Mouse (Mus musculus): ENCODE measurements around the gene Npc2. TPM values are rescaled to one million over a fixed set of nuclear protein-coding genes. Genes with fewer than 3 reads are reported as not detected.

Npc2 gene
- polyA plus RNA-seq, 1 experiment from 2014 or later: 29.7 TPM

DNA sequence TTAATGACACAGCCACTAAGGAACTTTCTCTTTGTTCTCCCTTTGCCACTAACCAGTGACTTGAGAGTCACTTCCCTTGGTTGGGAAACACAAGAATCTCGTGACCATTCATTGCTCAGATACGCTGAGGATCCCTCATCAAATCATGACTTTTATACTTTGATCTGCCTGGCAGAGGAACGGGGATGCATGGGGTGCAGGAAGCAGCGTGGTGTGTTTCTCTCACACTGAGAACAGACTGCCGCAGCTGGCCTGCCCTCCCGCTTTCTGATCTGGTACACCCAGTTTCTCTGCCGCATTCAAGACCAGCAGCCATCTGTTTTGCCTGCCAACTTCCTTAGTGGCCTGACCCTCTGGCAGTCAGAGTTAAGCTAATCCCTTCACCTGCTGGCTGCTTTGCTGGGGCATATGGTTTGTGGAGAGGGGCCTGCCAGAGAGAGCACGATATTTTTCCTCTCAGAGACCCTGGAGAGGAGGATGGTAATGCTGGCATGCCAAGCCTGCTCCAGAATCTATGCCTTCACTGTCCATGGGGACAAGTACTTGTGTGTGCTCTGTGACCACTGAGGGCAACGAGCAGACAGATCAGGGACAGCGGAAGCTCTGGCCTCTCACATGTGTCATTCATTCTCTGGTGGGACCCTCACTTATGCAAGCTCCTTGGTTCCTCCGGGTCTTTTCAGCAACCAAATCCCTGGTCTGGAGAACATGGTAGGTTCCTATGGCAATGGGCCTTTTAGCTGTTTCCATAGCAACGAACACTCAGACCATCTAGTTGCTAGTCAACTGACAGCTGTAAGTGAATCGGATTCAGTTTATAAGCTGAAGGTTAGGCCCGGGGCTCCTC lies 20.6 kb downstream of the Npc2 start:
- DNase-seq (peak; percentile 38), ATAC-seq (peak; percentile 29; the same call in 1 of the 2 replicates)
- Histone ChIP-seq H3K27ac (ENCODE audit: low read depth) (peak overlapping the region; percentile 72), H3K4me1 (ENCODE audit: insufficient read depth) (peaks cover 8% of the 10 kb centered on the region; the same call in 1 of the 2 replicates), H3K36me3 (replicated peaks; ENCODE audit: insufficient read depth, low read length) (peaks cover 16% of the 10 kb centered on the region), H3K9me3 (ENCODE audit: low read length) (no peaks in the 10 kb centered on the region), H3K9ac (replicated peaks) (no peak overlapping the region; the same call in 1 of the 2 replicates), H3K4me3 (ENCODE audit: low read depth, low read length) (no peak overlapping the region), H3K4me2 (ENCODE audit: low read depth, low read length) (peak overlapping the region; percentile 45), H3K27me3 (ENCODE audit: insufficient read depth, low read length) (no peaks in the 10 kb centered on the region)
- TF ChIP-seq EP300 (IDR thresholded peaks at IDR 0.05; ENCODE audit: low read depth) (no peak), CTCF (IDR thresholded peaks at IDR 0.05; ENCODE audit: low read depth) (no peak)
- 40% methylated on average over 14 of the region's 14 CpGs for WGBS (ENCODE audit: insufficient replicate concordance)

GRCm38 (mm10) chr12:84750661-84751060 lies 22.3 kb downstream of the Npc2 start:
- TF ChIP-seq CTCF (IDR thresholded peaks at IDR 0.05; ENCODE audit: low read depth): no peak
- TF ChIP-seq EP300 (IDR thresholded peaks at IDR 0.05; ENCODE audit: low read depth): no peak
- no peak for DNase-seq
- 39% methylated on average over 14 of the region's 14 CpGs for WGBS (ENCODE audit: insufficient replicate concordance)

DNA sequence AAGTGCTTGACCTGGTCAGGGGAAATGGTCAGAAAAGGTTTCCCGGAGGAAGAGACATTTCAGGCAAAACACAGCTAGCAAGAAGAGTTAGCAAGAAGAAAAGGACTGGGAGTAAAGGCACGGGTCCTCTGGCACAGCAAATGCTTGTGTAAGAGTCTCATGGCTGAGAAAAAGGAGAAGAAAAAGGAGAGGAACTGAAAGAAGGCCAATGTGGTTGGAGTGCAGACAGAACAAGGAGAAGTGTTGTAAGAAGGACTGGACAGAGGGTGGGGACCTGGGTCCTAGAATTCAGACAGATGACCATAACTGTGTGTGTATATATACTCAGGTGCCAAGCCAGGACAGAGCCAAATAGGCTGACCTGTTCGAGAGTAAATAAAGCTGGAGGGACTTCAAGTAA lies 24.8 kb downstream of the Npc2 start:
- TF ChIP-seq CTCF (IDR thresholded peaks at IDR 0.05; ENCODE audit: low read depth): no peak
- TF ChIP-seq EP300 (IDR thresholded peaks at IDR 0.05; ENCODE audit: low read depth): no peak
- Histone ChIP-seq H3K27ac (ENCODE audit: low read depth) (peak overlapping the region; percentile 39; the same call in 1 of the 2 replicates), H3K4me2 (ENCODE audit: low read depth, low read length) (no peak overlapping the region)

More at GRCm38 (mm10) chr12:84750661-84751060, 22.3 kb downstream of the Npc2 start:
- no peaks in the 10 kb centered on the region for H3K9me3 ChIP-seq (ENCODE audit: low read length)
- no peak overlapping the region for H3K4me2 ChIP-seq (ENCODE audit: low read depth, low read length)
- no peak overlapping the region for H3K9ac ChIP-seq (replicated peaks)
- H3K27me3 ChIP-seq (ENCODE audit: insufficient read depth, low read length): no peaks in the 10 kb centered on the region
- peaks cover 2% of the 10 kb centered on the region; the same call in 1 of the 2 replicates for H3K36me3 ChIP-seq (replicated peaks; ENCODE audit: insufficient read depth, low read length)
- H3K4me3 ChIP-seq (ENCODE audit: low read depth, low read length): no peak overlapping the region
- peaks cover 12% of the 10 kb centered on the region for H3K4me1 ChIP-seq (ENCODE audit: insufficient read depth)
- H3K27ac ChIP-seq (ENCODE audit: low read depth): peak overlapping the region; percentile 57; the same call in 1 of the 2 replicates
- ATAC-seq: peak; percentile 48

GRCm38 (mm10) chr12:84745700-84746099 lies 27.3 kb downstream of the Npc2 start:
- no peak overlapping the region for H3K4me2 ChIP-seq (ENCODE audit: low read depth, low read length)
- TF ChIP-seq EP300 (IDR thresholded peaks at IDR 0.05; ENCODE audit: low read depth) (no peak), CTCF (IDR thresholded peaks at IDR 0.05; ENCODE audit: low read depth) (no peak)
- no peak overlapping the region for H3K9ac ChIP-seq (replicated peaks)
- no peaks in the 10 kb centered on the region for H3K9me3 ChIP-seq (ENCODE audit: low read length)
- no peaks in the 10 kb centered on the region for H3K36me3 ChIP-seq (replicated peaks; ENCODE audit: insufficient read depth, low read length)
- DNase-seq: no peak
- 76% methylated on average over 4 of the region's 4 CpGs for WGBS (ENCODE audit: insufficient replicate concordance)
- no peak overlapping the region for H3K27ac ChIP-seq (ENCODE audit: low read depth)
- ATAC-seq: no peak
- no peak overlapping the region for H3K4me3 ChIP-seq (ENCODE audit: low read depth, low read length)
- peaks cover 10% of the 10 kb centered on the region; the same call in 1 of the 2 replicates for H3K4me1 ChIP-seq (ENCODE audit: insufficient read depth)
- no peaks in the 10 kb centered on the region for H3K27me3 ChIP-seq (ENCODE audit: insufficient read depth, low read length)

More for the DNA sequence above, 24.8 kb downstream of the Npc2 start:
- 38% methylated on average over 3 of the region's 3 CpGs for WGBS (ENCODE audit: insufficient replicate concordance)
- peaks cover 12% of the 10 kb centered on the region for H3K4me1 ChIP-seq (ENCODE audit: insufficient read depth)
- H3K9me3 ChIP-seq (ENCODE audit: low read length): no peaks in the 10 kb centered on the region
- no peak overlapping the region for H3K9ac ChIP-seq (replicated peaks)
- ATAC-seq: no peak
- DNase-seq: no peak
- no peaks in the 10 kb centered on the region for H3K27me3 ChIP-seq (ENCODE audit: insufficient read depth, low read length)
- no peak overlapping the region for H3K4me3 ChIP-seq (ENCODE audit: low read depth, low read length)
- H3K36me3 ChIP-seq (replicated peaks; ENCODE audit: insufficient read depth, low read length): no peaks in the 10 kb centered on the region

- no peaks in the 10 kb centered on the region for H3K27me3 ChIP-seq (ENCODE audit: insufficient read depth, low read length)
- WGBS (ENCODE audit: insufficient replicate concordance): 72% methylated on average over 10 of the region's 10 CpGs
- peaks cover 7% of the 10 kb centered on the region; the same call in 1 of the 2 replicates for H3K4me1 ChIP-seq (ENCODE audit: insufficient read depth)
- DNase-seq (no peak), ATAC-seq (no peak)
- no peaks in the 10 kb centered on the region for H3K36me3 ChIP-seq (replicated peaks; ENCODE audit: insufficient read depth, low read length)
- no peaks in the 10 kb centered on the region for H3K9me3 ChIP-seq (ENCODE audit: low read length)
- TF ChIP-seq CTCF (IDR thresholded peaks at IDR 0.05; ENCODE audit: low read depth) (no peak), EP300 (IDR thresholded peaks at IDR 0.05; ENCODE audit: low read depth) (no peak)
- no peak overlapping the region for H3K4me2 ChIP-seq (ENCODE audit: low read depth, low read length)
- no peak overlapping the region for H3K9ac ChIP-seq (replicated peaks)
- no peak overlapping the region for H3K4me3 ChIP-seq (ENCODE audit: low read depth, low read length)
- H3K27ac ChIP-seq (ENCODE audit: low read depth): no peak overlapping the region
These were observed 29.5 kb downstream of the Npc2 start for GRCm38 (mm10) chr12:84743496-84743895.

DNA sequence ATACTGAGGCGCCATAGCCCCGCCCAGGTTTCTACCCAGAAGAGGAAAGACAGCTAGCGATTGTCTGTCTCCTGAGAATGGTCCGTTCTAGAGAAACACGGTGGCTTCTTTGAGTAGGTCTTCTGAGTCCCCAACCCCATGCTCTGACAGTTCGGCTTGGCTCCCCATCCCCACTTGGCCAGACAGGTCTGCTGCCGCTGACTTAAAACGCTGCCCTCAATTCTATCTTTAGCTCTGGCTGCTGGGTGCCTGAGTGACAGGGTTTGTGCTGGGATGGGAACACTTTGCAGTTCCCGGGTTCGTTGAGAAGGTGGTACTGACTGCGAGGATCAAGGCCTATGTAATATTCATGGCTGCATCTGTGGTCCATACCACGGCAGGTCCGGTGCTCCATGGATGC lies 39.6 kb downstream of the Npc2 start:
- H3K27ac ChIP-seq (ENCODE audit: low read depth): no peak overlapping the region
- WGBS (ENCODE audit: insufficient replicate concordance): 62% methylated on average over 13 of the region's 13 CpGs
- ATAC-seq: no peak

More for the DNA sequence above, 39.6 kb downstream of the Npc2 start:
- no peaks in the 10 kb centered on the region for H3K27me3 ChIP-seq (ENCODE audit: insufficient read depth, low read length)
- no peak overlapping the region for H3K4me3 ChIP-seq (ENCODE audit: low read depth, low read length)
- no peak overlapping the region for H3K4me2 ChIP-seq (ENCODE audit: low read depth, low read length)
- H3K4me1 ChIP-seq (ENCODE audit: insufficient read depth): no peaks in the 10 kb centered on the region
- H3K9me3 ChIP-seq (ENCODE audit: low read length): no peaks in the 10 kb centered on the region
- H3K36me3 ChIP-seq (replicated peaks; ENCODE audit: insufficient read depth, low read length): no peaks in the 10 kb centered on the region
- TF ChIP-seq CTCF (IDR thresholded peaks at IDR 0.05; ENCODE audit: low read depth): no peak
- no peak for TF ChIP-seq EP300 (IDR thresholded peaks at IDR 0.05; ENCODE audit: low read depth)
- DNase-seq: no peak
- H3K9ac ChIP-seq (replicated peaks): no peak overlapping the region
